Mouse (Mus musculus): ENCODE results near the gene Gprin1.

The Gprin1 gene

DNA sequence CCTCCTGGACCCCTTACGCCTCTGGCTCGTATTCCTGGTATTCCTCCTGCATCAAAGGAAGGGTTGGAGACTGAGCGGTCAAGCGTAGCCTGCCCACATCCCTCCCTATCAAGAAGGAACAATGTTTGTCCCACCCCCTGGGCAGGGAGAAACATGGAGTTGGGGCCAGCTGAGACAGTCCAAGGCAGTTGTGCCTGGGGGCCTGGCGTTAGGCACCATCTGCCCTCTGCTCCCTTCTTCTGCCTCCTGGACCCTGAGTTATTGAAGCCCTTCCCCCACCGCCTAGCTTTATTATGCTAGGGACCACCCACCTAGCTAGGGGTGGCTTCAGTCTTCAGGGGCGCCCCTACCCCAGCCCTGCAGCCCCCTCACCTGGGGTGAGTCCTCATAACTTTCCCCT, 9.8 kb upstream of the Gprin1 start:
- DNase-seq, result peak; percentile 59 to 60

DNA sequence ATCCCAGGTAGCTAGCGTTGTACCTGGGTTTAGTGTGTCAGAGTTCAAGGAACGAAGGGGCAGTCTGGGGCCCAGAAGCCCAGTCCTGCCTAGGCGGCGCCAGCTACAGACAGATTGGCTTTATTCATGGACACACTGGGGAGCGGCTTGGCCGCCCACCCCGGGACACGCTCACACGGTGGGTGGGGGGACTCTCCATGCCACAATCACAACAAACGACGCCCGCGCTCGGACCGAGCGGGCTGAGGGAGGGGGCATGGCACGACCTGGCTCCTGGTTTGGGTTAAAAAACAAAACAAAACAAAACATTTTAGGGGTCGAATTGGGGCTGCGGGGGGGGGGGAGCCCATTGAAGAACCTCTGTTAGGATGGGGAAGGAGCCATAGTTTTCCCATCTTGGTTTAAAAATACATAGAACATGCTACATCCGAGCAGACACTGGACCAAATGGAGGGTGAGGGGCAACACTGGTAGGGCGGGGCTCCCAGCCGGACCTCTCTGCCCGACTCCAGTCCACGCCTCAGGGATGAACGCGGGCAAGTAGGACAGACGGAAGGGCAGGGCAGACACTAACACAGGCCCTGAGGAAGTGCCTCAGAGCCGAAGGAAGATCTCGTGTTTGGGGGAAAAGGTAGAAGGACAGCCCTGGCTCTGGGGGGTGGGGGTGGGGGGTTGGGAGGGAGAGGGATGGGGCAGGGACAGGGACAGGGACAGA, 9.2 kb upstream of the Gprin1 start:
- DNase-seq, result peak; percentile 55 to 65

DNA sequence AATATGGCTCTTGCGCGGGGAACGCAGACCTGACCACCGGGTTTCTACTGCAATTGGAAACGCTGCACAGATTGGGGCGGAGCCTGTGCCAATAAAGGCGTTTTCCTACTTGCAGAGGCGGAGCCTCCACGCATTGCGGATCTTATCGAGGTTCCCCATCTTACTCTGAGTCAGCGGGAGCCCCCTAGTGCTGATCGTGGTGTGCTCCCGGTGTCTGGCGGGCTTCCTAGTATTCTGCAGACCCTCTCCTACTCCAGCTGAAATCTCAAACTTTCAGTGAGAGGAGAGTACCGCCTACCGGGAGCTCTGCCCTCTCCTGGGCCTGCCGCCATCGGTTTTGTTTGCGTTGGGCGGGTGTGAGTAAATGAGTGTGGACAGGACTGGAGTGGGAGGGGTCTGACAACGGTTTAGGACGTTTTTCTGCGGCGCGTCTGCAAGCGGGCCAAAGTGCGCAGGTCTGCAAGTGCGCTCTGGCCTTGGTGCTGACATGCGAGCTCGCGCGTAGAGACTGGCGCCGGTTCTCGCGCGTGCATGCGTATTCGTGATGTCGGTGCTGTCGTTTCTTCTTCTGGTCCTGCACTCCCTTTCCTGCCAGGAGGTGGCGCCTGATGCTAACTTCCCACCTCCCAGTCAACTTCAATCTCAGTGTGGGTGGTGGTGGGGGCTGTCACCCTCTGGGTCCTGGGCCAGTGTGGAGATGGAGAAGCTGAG, 8.5 kb upstream of the Gprin1 start:
- peak; percentile 97 to 98 for DNase-seq

DNA sequence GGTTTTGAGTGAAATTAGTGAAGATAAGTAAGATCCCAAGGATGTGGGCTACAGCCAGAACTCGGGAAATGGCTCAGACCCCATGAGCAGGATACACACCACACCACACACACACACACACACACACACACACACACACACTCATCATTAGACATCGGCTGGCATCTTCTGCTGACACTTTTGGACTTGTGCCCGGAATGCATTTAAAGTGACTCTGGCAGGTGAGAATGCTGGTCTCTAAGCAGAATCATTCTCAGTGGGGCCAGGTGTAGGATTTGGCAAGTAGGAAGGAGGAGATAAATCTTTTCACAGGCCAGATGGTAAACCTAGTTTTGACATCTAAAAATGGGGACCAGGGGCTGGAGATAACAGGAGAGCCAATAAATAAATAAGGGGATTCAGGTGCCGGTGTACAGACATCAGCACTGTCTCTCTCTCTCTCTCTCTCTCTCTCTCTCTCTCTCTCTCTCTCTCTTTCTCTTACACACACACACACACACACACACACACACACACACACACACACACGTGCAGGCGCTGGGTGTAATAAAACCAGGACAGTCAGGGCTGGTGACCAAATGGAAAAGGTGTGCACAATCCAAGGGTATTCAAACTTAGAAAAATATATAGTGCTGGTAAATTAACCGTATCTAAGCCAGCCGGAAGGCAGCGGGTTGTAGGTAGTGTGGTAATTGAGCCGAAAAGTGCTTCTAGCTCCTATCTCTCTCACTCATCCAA, 7.6 kb upstream of the Gprin1 start:
- peak; percentile 95 to 97 for DNase-seq

DNA sequence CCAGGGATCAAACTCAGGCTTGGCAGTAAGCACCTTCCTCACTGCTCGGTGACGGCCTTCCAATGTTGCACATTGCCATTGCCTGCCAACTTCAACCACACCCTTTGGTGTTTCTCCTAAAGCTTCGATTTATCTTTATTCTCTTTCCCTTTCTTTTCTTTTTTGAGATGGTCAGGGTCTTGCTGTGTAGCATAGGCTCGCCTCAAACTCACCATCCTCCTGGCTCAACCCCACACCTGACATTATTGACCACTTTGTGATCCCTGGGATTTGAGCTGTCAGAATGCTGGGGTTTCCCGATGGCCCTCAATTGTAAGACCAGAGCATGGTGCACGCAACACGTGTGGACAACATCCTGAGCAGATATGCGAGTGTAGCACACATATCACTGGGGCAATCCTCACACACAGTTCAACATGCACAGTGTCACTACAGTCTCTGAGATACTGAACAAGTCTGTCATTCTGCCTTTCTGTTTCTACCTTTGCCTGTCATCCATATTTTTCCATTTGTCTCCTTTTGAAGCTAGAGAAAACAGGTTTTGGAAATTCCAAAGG, 6.6 kb upstream of the Gprin1 start:
- DNase-seq, result no peak

DNA sequence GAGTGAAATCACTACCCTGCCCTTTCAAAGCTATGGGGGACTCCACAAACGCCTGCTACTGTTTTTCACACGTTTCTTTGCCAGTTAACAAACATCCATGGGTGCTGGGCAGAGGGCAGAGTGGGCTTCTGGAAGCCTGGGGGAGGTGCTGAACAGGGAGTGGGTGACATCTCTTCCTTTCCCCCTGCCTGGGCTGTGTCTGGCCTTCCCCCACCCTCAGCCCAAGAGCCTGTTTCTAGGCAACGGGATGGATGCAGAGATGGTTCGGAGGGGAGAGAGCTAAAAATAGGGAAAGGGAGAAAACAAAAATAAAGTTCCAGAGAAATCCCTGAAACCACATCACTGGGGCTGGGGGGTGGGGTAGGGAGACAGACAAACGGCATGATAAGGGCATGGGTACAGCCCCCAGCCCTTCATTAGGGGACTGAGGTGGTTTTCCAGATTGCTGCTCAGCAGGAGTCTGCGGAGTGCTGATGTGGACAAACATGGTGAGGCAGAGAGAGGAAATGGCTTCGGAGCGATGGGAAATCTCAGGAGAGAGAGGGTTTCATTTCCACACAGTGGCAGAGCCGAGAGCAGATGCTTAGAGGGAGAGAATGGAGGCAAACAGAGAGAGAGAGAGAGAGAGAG, 5.6 kb upstream of the Gprin1 start:
- peak; percentile 74 to 75 for DNase-seq

DNA sequence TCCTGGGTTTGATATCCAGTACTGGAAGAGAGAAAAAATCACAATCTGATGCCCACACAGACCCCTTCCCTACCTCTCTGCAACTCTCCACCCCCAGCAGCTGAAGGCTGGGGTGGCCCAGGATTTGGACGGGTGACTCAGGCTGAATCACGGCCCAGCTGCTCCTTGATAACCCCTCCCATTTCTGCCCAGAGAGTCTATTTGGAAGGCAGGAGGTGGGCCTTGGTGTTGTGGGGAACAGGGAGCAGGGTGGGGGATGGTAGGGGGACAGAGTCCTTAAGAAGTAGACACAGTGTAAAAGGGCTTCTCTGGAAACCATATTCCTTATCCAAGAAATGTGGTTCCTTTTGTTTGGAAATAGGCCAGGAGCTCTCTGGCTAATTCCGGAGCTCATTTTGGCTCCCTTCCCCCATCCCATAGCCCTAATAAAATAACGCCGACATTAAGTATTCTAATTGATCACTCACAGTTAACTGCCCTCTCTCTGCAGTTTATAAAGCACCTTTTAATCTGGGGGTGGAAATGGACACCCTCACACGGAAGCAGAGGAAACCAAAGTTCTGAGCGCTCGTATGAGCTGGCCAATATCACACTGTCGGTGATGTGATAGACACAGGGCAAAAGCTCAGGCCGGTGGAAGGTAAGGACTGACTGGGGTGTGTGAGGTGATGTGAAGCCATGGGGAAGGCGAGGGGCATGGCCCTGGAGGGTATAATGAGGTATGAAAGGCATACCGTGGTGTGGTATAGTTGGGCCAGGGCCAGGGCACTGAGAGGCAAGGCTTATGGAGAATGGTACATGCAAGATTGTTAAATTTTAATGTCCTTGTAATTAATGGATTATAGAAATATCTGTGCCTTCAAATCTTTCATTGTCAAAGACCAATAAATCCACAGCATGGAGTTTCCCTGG, 4.8 kb upstream of the Gprin1 start:
- peak; percentile 69 to 73 for DNase-seq

DNA sequence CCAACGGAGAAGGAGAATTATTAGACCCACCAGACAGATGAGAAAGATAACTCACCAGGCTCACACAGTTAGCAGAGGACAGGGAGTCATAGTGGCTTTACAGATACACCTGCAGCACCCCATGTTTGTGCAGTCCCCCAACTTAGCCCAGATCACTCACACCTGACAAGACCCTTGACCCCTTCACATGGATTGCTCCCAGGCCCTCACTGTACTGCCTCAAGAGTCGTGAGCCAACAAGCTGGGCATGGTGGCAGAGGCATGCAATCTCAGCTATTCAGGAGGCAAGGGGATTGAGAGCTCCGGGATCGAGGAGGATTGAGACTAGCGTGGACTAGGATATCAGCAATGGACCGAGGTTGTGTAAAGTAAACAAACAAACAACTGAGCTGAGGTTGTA, 4.1 kb upstream of the Gprin1 start:
- no peak for DNase-seq

DNA sequence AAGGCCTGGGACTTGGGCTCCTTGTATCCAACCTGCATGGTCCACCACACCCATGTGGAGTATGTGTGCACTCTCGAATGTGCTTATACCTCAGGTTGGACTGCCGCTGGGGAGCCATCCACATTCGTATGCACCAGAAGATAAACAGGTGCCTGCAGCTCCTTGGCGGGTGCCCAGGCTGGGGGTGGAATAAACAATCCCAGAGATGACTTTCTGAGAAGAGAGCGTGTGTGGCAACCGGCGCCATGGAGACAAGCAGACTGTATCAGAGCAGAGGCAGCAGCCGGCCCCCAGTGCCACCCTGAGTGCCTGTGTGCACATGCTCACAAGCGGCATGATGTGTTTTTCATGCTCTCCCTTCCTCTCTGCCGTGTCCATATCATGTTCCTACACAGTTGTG, 3.0 kb upstream of the Gprin1 start:
- peak; percentile 75 to 80 for DNase-seq

DNA sequence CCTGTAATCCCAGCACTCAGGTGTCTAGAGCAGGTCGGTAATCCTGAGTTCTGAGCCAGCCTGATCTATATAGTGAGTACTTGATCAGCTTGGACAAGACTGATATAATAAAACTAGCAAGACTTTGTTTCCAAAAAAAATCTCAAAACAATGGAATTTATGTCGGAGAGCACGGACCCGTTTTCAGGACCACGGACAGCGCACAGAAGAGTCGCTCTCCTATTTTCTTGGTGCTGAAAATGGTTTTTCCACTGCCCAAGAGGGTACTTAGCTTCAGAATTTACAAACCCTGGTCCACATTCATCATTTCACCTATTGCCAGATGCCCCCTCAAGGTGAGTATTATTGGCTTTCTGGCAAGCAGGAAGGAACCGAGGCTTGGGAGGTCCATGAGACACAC, 1.0 kb upstream of the Gprin1 start:
- DNase-seq, result no peak

DNA sequence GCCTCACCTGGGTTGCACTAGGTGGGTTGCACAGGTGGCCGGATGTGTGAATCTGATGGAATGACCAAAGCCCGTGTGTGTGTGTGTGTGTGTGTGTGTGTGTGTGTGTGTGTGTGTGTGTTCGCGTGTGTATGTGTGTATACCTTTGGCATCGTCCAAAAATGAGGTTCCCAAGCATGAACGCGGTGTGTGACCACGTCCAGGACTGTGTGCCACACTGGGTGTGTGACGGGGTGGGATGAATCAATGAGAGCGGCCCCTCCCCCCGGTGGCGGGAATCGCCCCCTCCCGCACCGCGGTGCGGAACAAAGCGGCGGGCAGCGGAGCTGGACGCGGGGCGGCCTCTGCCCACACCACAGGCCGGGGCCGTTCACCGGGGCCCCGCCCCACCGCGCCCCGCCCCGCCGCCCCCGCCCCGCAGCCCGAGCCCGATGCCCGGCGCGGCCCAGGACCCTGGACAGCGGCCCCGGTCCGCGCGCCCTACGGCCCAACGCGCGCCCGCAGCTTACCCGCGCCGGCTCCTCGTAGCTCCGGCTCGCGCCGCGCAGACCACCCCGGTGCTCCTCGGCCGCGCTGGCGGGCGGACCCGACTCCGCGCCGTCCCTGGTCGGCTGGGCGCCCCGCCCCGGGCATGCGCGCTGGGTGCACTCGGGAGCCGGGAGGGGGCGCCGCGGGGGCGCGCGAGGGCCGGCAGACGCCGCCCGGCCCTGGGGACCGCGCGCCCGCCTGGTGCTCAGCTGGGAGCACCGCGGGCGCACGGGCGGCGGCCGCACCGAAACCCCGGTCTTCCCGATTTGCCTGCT, 412 bp downstream of the Gprin1 start:
- peak; percentile 87 to 92 for DNase-seq

DNA sequence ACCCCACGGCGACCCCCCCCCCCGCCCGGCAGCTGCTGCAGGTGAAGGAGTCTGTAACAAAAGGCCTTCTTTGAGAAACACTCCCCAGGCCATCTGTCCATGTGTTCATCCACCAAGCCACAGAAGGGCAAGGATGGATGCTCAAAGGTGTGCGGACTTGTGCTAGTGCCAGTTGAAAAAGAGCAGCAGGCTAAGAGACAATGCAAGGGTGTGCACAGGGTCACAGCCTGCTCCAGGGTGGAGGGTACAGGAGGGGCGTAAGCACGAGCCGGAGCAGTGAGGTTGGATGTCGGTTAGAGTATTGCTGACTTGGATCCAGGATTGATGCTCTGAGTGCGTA, 983 bp downstream of the Gprin1 start:
- DNase-seq, result no peak

DNA sequence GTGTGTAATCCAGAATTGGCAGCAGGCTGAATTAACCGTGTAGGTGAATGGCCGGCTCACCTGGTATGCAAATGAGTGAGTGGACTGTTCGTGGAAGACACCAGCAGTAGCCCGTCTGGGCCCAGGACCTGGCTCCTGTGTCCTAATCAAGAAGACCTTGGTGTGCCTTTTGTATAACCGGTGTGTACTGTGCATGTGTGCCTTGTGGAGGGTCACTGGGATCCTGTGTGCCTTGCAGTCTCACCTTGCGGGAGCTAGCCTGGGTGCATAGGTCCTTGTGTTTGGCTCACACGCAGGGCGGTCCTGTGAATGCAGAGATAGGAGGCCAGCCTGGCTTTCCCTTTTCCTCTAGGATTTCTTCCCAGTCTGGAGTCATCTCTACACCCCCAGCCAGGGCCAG, 1.5 kb downstream of the Gprin1 start:
- no peak for DNase-seq

DNA sequence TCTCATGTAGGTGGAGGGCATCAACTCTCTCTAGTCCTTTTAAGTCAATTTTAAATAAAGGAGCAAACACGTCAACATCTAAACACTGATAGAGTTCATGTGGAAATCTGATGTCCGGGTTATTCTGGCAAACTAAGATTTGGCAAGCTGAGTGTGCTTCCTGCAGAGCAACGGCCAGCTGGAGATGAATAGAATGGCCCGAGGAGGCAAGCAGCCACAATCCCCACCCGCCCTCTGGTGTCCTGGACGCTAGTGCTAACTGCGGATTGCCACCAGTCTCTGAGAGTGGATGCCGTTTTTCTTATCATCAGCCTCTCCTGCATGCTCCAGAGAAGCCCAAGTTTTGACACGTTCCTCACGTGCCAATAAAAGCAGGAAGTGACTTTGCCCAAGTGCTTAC, 2.8 kb downstream of the Gprin1 start:
- DNase-seq, result peak; percentile 82 to 87

DNA sequence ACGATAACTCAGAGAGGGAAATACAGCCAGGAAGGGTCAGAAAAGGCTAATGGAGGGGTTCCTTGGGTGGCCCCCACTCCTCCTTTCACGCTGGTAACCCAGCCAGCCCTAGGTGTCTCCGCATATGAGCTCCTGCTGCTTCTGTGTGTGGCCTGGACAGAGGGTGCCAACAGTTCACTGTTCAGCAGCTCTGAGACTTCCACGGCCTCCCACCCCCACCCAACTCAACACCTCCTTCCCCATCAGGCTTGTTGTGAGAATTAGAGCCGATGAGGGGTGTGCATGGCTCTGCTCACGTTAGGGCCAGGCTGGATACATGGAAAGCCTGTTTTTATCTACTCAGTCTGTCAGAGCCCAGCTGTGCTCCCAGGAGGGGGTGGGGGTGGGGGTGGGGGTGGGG, 3.6 kb downstream of the Gprin1 start:
- DNase-seq, result peak; percentile 49 to 50

DNA sequence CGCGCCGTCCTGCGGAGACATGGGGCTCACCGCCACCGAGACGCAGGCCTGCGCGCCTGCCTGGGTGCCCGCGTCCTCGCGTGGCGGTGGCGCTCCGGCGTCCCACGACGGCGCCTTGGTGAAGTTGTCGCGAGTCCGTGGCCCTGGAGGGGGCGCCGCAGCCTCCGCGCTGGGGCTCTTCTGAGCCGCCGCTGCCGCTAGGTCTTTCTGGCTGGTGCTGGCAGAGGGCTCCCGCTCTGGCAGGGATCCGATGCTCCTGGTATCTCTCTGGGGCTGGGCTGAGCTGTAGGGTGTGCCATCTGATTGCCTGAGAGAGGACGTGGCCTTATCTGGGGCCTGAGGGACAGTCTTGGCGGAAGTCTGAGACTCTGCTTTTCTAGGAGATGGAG, 11.5 kb downstream of the Gprin1 start:
- DNase-seq, result peak; percentile 79 to 82

DNA sequence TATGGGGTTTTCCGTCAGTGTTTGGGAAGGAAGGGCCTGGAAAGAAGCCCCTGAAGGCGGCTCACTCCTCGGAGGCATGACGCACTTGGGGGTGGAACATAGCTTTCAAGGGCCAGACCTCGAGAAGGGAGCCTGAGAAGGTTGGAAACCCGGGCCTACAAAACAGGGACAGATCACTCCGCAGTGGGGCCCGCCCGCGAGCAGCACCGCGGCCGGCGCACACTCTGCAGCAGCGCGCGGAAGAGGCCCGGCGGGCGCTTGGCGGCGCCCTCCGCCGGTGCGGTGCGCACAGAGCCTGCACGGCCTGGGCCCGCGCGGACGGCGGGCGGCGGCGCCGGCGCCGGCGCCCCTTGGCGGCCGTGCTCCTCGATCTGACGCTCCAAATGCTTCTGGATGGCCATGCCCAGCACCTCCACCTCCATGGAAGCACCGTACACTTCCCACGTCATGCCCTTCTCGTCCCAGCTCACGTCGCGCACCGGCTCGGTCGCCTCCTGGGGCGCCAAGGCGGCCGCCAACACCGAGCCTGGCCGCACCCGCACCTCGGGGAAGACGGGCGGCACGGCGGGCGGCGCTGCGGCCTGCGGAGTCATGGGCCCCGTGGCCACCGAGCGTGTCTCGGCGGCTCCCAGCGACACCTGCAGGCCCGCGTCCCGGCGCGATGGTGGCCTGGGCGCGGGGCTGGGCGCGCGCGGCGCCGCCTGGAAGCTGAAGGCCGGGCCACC, 12.0 kb downstream of the Gprin1 start:
- DNase-seq, result peak; percentile 50 to 58

DNA sequence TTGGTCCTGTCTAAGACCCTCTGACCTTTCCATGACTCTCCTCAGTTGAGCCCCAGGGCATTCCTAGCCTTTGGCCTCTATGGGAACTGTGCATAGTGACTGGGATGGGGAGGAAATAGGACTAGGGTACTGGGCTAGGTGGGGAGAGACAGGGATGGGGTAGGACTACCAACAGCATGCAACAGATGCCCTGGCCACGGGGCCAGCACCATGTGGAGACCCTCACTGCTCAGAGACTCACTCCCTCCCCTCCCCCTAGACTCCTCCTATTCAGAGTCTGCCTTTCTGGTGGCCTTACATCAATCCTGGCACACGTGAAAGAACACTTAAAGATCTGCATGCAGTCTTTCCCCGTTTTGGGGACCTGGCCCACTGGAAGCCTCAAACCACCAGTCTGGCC, 12.7 kb downstream of the Gprin1 start:
- DNase-seq, result no peak

DNA sequence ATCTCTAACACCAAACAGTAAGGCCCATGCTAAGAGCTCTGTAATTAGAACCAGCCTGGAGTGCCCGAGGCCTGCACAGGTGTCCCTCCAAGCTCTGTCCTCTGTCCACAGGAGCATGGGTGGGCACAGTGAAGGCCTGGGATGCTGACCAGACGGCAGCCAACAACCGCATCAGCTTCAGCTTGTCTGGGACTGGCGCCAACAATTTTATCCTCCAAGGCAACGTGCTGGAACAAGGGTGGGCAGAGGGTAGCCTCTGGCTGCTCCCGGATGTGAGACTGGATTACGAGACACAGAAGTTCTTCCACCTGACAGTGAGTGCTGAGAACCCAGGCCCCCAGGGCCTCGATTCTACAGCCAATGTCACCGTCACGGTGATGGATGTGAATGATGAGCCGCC, 23.5 kb downstream of the Gprin1 start:
- peak; percentile 58 for DNase-seq

DNA sequence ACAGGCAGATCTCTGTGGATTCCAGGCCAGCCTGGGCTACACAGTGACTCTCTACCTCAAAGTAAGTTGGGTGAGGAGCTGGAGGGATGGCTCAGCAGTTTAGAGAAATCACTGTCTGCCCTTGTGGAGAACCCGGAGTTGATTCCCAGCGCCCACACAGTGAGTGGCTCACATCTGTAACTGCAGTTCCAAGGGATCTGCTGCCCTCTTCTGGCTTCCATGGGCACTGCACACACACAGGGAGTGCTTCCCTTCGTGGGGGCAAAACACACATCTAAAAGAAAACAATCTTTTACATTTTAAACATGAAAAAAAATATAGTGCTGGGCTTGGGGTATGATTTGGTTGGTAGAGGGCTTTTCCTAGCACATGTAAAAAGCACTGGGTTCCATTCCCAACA, 26.5 kb downstream of the Gprin1 start:
- no peak for DNase-seq

DNA sequence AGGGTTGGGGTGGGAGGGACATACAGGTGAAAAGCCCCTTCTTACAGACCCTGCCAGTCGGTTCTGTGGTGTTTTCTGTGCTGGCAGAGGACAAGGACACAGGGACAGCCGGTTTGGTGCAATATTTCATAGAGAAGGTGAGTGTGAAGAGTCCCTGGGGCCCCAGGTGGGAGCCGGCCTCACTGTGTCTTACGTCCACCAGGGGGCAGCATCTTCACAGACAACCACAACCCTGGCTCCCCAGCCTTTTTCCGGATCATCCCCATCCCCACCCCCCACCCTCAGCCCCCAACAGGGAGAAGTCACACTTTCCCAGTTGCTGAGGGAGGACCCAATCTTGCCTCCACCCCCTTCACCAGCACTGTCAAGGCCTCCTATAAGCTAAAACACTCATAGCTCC, 32.8 kb downstream of the Gprin1 start:
- DNase-seq, result peak; percentile 85 to 88
